Mouse (Mus musculus): ENCODE data around the gene Tmod2. TPM values are rescaled to one million over a fixed set of nuclear protein-coding genes. Genes with fewer than 3 reads are reported as not detected.
"Not testable (repeated sequence)": the region's sequence is repeated elsewhere in the genome, so short reads cannot be mapped to it uniquely, and the experiment has no call there.

The Tmod2 gene
- polyA plus RNA-seq, 1 experiment from 2014 or later = 10.6 TPM

GRCm38 (mm10) chr9:75624983-75625555, 13.9 kb upstream of the Tmod2 start:
- H3K4me3 ChIP-seq (ENCODE audit: low read depth, low read length) = peak overlapping the region; percentile 70
- H3K36me3 ChIP-seq (ENCODE audit: insufficient read depth, low read length) = no peaks in the 10 kb centered on the region
- H3K4me1 ChIP-seq (ENCODE audit: insufficient read depth, low read depth, low read length) = peaks cover 7% of the 10 kb centered on the region; the same call in 1 of the 2 replicates
- H3K9ac ChIP-seq (replicated peaks; ENCODE audit: low read depth) = peak overlapping the region; percentile 65
- no peaks in the 10 kb centered on the region for H3K9me3 ChIP-seq (ENCODE audit: low read length)
- peak overlapping the region; percentile 66; the same call in 1 of the 2 replicates for H3K27ac ChIP-seq (ENCODE audit: low read length)
- 14% methylated on average over 18 of the region's 18 CpGs for WGBS
- H3K4me2 ChIP-seq (replicated peaks; ENCODE audit: low read depth, low read length) = peak overlapping the region; percentile 95
- H3K27me3 ChIP-seq (replicated peaks; ENCODE audit: insufficient read depth, low read length) = no peaks in the 10 kb centered on the region
- no peak for DNase-seq (ENCODE audit: low spot score)
- ATAC-seq = no peak
- TF ChIP-seq EP300 (IDR thresholded peaks at IDR 0.05) (no peak), CTCF (IDR thresholded peaks at IDR 0.05) (no peak)

- Histone ChIP-seq H3K9ac (replicated peaks; ENCODE audit: low read depth) (no peak overlapping the region), H3K36me3 (ENCODE audit: insufficient read depth, low read length) (no peaks in the 10 kb centered on the region), H3K4me1 (ENCODE audit: insufficient read depth, low read depth, low read length) (peaks cover 6% of the 10 kb centered on the region; the same call in 1 of the 2 replicates), H3K9me3 (ENCODE audit: low read length) (no peaks in the 10 kb centered on the region), H3K4me3 (ENCODE audit: low read depth, low read length) (no peak overlapping the region), H3K27me3 (replicated peaks; ENCODE audit: insufficient read depth, low read length) (no peaks in the 10 kb centered on the region), H3K4me2 (replicated peaks; ENCODE audit: low read depth, low read length) (no peak overlapping the region), H3K27ac (ENCODE audit: low read length) (no peak overlapping the region)
- DNase-seq (ENCODE audit: low spot score) (no peak), ATAC-seq (no peak)
- WGBS = 35% methylated on average over 3 of the region's 3 CpGs
- no peak for TF ChIP-seq EP300 (IDR thresholded peaks at IDR 0.05)
- TF ChIP-seq CTCF (IDR thresholded peaks at IDR 0.05) = no peak
Observed at GRCm38 (mm10) chr9:75621428-75621827, 10.3 kb upstream of the Tmod2 start.

- ATAC-seq; H3K27me3 ChIP-seq (replicated peaks; ENCODE audit: insufficient read depth, low read length); H3K27ac ChIP-seq (ENCODE audit: low read length); DNase-seq (ENCODE audit: low spot score); H3K36me3 ChIP-seq (ENCODE audit: insufficient read depth, low read length); H3K9me3 ChIP-seq (ENCODE audit: low read length); H3K4me1 ChIP-seq (ENCODE audit: insufficient read depth, low read depth, low read length); H3K4me3 ChIP-seq (ENCODE audit: low read depth, low read length); H3K4me2 ChIP-seq (replicated peaks; ENCODE audit: low read depth, low read length); H3K9ac ChIP-seq (replicated peaks; ENCODE audit: low read depth): not testable (repeated sequence)
- 91% methylated on average over 2 of the region's 2 CpGs for WGBS
Observed at GRCm38 (mm10) chr9:75619761-75620160, 8.6 kb upstream of the Tmod2 start.

- WGBS = 84% methylated on average over 6 of the region's 6 CpGs
- H3K4me3 ChIP-seq (ENCODE audit: low read depth, low read length) = no peak overlapping the region
- no peak for ATAC-seq
- no peak overlapping the region for H3K4me2 ChIP-seq (replicated peaks; ENCODE audit: low read depth, low read length)
- H3K27me3 ChIP-seq (replicated peaks; ENCODE audit: insufficient read depth, low read length) = no peaks in the 10 kb centered on the region
- no peak for TF ChIP-seq CTCF (IDR thresholded peaks at IDR 0.05)
- no peak for TF ChIP-seq EP300 (IDR thresholded peaks at IDR 0.05)
- no peaks in the 10 kb centered on the region for H3K4me1 ChIP-seq (ENCODE audit: insufficient read depth, low read depth, low read length)
- no peak for DNase-seq (ENCODE audit: low spot score)
- H3K27ac ChIP-seq (ENCODE audit: low read length) = no peak overlapping the region
- H3K9me3 ChIP-seq (ENCODE audit: low read length) = no peaks in the 10 kb centered on the region
- no peaks in the 10 kb centered on the region for H3K36me3 ChIP-seq (ENCODE audit: insufficient read depth, low read length)
- no peak overlapping the region for H3K9ac ChIP-seq (replicated peaks; ENCODE audit: low read depth)
Observed at GRCm38 (mm10) chr9:75618836-75619400, 7.8 kb upstream of the Tmod2 start.

- Histone ChIP-seq H3K4me2 (replicated peaks; ENCODE audit: low read depth, low read length) (no peak overlapping the region), H3K4me1 (ENCODE audit: insufficient read depth, low read depth, low read length) (no peaks in the 10 kb centered on the region), H3K36me3 (ENCODE audit: insufficient read depth, low read length) (no peaks in the 10 kb centered on the region), H3K9ac (replicated peaks; ENCODE audit: low read depth) (no peak overlapping the region), H3K4me3 (ENCODE audit: low read depth, low read length) (no peak overlapping the region), H3K27me3 (replicated peaks; ENCODE audit: insufficient read depth, low read length) (0 out of 2 replicates have a peak, but pooled peaks cover 4% of the 10 kb centered on the region), H3K27ac (ENCODE audit: low read length) (no peak overlapping the region), H3K9me3 (ENCODE audit: low read length) (no peaks in the 10 kb centered on the region)
- ATAC-seq = no peak
- 69% methylated on average over 3 of the region's 3 CpGs for WGBS
- no peak for DNase-seq (ENCODE audit: low spot score)
- TF ChIP-seq CTCF (IDR thresholded peaks at IDR 0.05) (no peak), EP300 (IDR thresholded peaks at IDR 0.05) (no peak)
Observed at GRCm38 (mm10) chr9:75616560-75616959, 5.4 kb upstream of the Tmod2 start.

GRCm38 (mm10) chr9:75609965-75610364, 1.2 kb downstream of the Tmod2 start:
- Histone ChIP-seq H3K27me3 (replicated peaks; ENCODE audit: insufficient read depth, low read length) (0 out of 2 replicates have a peak, but pooled peaks cover 21% of the 10 kb centered on the region), H3K4me1 (ENCODE audit: insufficient read depth, low read depth, low read length) (peaks cover 4% of the 10 kb centered on the region; the same call in 1 of the 2 replicates), H3K4me3 (ENCODE audit: low read depth, low read length) (0 out of 2 replicates have a peak overlapping the region, but pooled peaks have one; percentile 58), H3K27ac (ENCODE audit: low read length) (no peak overlapping the region), H3K9ac (replicated peaks; ENCODE audit: low read depth) (no peak overlapping the region), H3K36me3 (ENCODE audit: insufficient read depth, low read length) (no peaks in the 10 kb centered on the region), H3K9me3 (ENCODE audit: low read length) (no peaks in the 10 kb centered on the region), H3K4me2 (replicated peaks; ENCODE audit: low read depth, low read length) (peak overlapping the region; percentile 96; the same call in 1 of the 2 replicates)
- ATAC-seq (no peak), DNase-seq (ENCODE audit: low spot score) (no peak)
- 23% methylated on average over 16 of the region's 16 CpGs for WGBS
- no peak for TF ChIP-seq CTCF (IDR thresholded peaks at IDR 0.05)
- no peak for TF ChIP-seq EP300 (IDR thresholded peaks at IDR 0.05)
